In the genomic region with DNA sequence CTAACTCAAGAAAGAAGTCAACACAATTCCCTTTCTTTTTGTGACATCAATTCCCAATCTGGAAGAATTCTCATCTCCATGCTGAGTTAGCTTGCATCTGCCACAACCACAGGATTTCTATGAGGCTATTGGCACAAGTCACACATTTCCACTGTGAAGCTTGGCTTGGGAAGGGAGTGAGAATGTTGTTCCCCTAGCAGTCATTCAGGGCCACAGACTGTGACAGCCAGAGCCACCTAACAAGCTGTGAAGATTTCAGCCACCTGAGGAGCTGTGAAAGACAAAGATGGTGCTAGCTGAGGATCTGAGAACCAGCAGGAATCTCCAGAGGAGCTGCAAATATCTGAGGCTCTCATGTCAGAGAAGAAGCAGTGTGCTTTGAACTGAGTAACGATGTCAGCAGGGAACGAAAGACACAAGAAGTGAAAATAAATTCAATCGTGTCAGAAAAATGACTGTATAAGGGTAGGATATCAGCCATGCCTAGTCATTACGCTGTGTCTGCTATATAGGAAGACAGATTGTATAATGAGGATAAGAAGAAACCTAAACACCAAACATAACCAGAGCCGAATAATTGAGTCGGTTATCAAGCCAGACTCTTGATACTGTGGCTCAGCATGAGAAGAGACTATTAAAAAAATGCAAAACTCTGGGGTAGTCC, we compare ENCODE assay signal across 16 mouse cellular contexts.
DNase-seq lines count a peak whose midpoint lies in the region; ATAC-seq lines count a peak whose summit lies in the region.
"Had no signal": no experiment of that assay in that cellular context is flagged by ENCODE, and none has a peak within 500 bp of the region (broad histone marks: within the 10 kb centered on the region; RNA-seq: fewer than 3 reads in every experiment).

No protein-coding gene starts in this region.

- no peak overlapping the region for H3K4me3 ChIP-seq in hindbrain, embryonic 13.5 days
- H3K4me3 ChIP-seq in neural tube, embryonic 14.5 days (ENCODE audit: low read depth, low read length) = no peak overlapping the region
- H3K4me3 ChIP-seq: heart, embryonic 13.5 days; midbrain, embryonic 12.5 days; neural tube, embryonic 12.5 days had no signal

- H3K36me3 ChIP-seq in hindbrain, embryonic 13.5 days = no peaks in the 10 kb centered on the region
- H3K36me3 ChIP-seq in neural tube, embryonic 14.5 days (ENCODE audit: control insufficient read depth, insufficient read depth, low read length) = no peaks in the 10 kb centered on the region
- H3K36me3 ChIP-seq: heart, embryonic 13.5 days; midbrain, embryonic 12.5 days; neural tube, embryonic 12.5 days had no signal

- no peak overlapping the region for H3K4me2 ChIP-seq in hindbrain, embryonic 13.5 days
- H3K4me2 ChIP-seq in neural tube, embryonic 14.5 days (ENCODE audit: low read depth, low read length) = no peak overlapping the region
- H3K4me2 ChIP-seq: heart, embryonic 13.5 days; midbrain, embryonic 12.5 days; neural tube, embryonic 12.5 days had no signal

- H3K9me3 ChIP-seq in hindbrain, embryonic 13.5 days = no peaks in the 10 kb centered on the region
- H3K9me3 ChIP-seq in neural tube, embryonic 14.5 days (ENCODE audit: control insufficient read depth, low read length) = peaks cover 3% of the 10 kb centered on the region; the same call in 1 of the 2 replicates
- H3K9me3 ChIP-seq: heart, embryonic 13.5 days; midbrain, embryonic 12.5 days had no signal

- no peaks in the 10 kb centered on the region for H3K4me1 ChIP-seq in hindbrain, embryonic 13.5 days (replicated peaks)
- no peaks in the 10 kb centered on the region for H3K4me1 ChIP-seq in neural tube, embryonic 14.5 days (ENCODE audit: control insufficient read depth, insufficient read depth, low read length)
- H3K4me1 ChIP-seq: heart, embryonic 13.5 days; midbrain, embryonic 12.5 days; neural tube, embryonic 12.5 days had no signal

- WGBS in hindbrain, embryonic 13.5 days = 68% methylated on average over 6 of the region's 6 CpGs
- WGBS in neural tube, embryonic 14.5 days = 61% methylated on average over 6 of the region's 6 CpGs

- H3K27me3 ChIP-seq in hindbrain, embryonic 13.5 days = no peaks in the 10 kb centered on the region
- H3K27me3 ChIP-seq in neural tube, embryonic 14.5 days (ENCODE audit: control insufficient read depth, insufficient read depth, low read length) = no peaks in the 10 kb centered on the region
- H3K27me3 ChIP-seq: heart, embryonic 13.5 days; midbrain, embryonic 12.5 days; neural tube, embryonic 12.5 days had no signal

- peak overlapping the region; percentile 48; the same call in 1 of the 2 replicates for H3K27ac ChIP-seq in hindbrain, embryonic 13.5 days
- H3K27ac ChIP-seq in neural tube, embryonic 14.5 days (ENCODE audit: low read depth, low read length) = no peak overlapping the region
- H3K27ac ChIP-seq: heart, embryonic 13.5 days; kidney, postnatal 0 days; midbrain, embryonic 12.5 days; neural tube, embryonic 12.5 days had no signal

- ATAC-seq in hindbrain, embryonic 13.5 days (ENCODE audit: low FRiP score) = peak; percentile 52; the same call in 1 of the 2 replicates
- ATAC-seq in neural tube, embryonic 14.5 days (ENCODE audit: low read depth) = peak; percentile 73

- peak; percentile 25 to 67 for DNase-seq in cerebellum, postnatal 14 days
- no peak for DNase-seq in cerebellum, adult 8-10 months
- DNase-seq in left cerebral cortex, postnatal 4 days = peak; percentile 27
- DNase-seq in left cerebral cortex, adult 9 months (ENCODE audit: low spot score in 2 of 2) = no peak
- DNase-seq in thymus, postnatal 0 days (ENCODE audit: low spot score) = no peak
- DNase-seq in adrenal gland, adult 8-10 months = no peak
- DNase-seq: cerebellum, adult 18-20 months; heart, postnatal 4 days; kidney, adult 11 months; lung, postnatal 14 days had no signal

- no peak overlapping the region for H3K9ac ChIP-seq in hindbrain, embryonic 13.5 days
- no peak overlapping the region for H3K9ac ChIP-seq in neural tube, embryonic 14.5 days (replicated peaks; ENCODE audit: low read depth, low read length)
- H3K9ac ChIP-seq: heart, embryonic 13.5 days; midbrain, embryonic 12.5 days; neural tube, embryonic 12.5 days had no signal

- intact Hi-C loops in left cerebral cortex, postnatal 4 days (cut with DNase I) = no loop called here

Comparison
In these comparisons a context has a peak if more than half of its experiments do, and no peak if none do; other contexts are left out.
1. DNase-seq: peak in cerebellum, postnatal 14 days (2 of 2) and left cerebral cortex, postnatal 4 days (single experiment); none in cerebellum, adult 8-10 months (single experiment), left cerebral cortex, adult 9 months (0 of 2), thymus, postnatal 0 days (single experiment) and adrenal gland, adult 8-10 months (single experiment).